Mouse (Mus musculus) spleen, adult 2 months (tissue): ENCODE data around the gene Cfap126.
"Not testable (repeated sequence)": the region's sequence is repeated elsewhere in the genome, so short reads cannot be mapped to it uniquely, and the experiment has no call there.

ENCODE experiments used
- CTCF ChIP-seq: fragments of 200-500 bp; IDR thresholded peaks from 2 replicates; pipeline ENCODE4 v1.5.1; 2011; ENCODE audit warnings: mild to moderate bottlenecking, inconsistent platforms; ENCODE audit not compliant: insufficient read depth, insufficient read length, insufficient replicate concordance; ENCODE audit errors: extremely low read depth
- POLR2A ChIP-seq: fragments of 200-500 bp; IDR thresholded peaks from 2 replicates; pipeline ENCODE4 v1.6.1; 2011; ENCODE audit warnings: low read depth, low read length, inconsistent platforms

GRCm38 (mm10) chr1:171066583-171066982 is 47.1 kb upstream of the Cfap126 start:
- TF ChIP-seq POLR2A, CTCF: not testable (repeated sequence)
